ENCODE assay signal across 35 mouse cellular contexts in the genomic region with DNA sequence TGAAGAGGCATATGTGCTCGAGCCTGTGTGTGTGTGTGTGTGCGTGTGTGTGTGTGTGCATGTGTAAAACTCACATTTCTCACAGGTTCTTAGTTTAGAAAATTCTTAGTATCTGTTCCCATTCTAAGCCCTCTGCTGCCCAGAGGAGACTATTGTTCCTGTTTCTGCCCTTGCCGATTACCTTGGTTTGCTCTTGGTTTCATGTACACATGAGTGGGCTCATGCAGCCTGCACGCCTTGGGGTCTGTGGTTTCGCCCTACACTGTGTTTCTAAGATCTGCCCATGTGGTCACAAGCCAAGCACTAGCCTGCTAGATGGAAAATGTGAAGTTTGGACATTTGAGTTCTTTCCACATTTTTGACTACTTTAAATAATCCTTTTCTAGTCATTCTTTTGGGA. TPM values are rescaled to one million over a fixed set of nuclear protein-coding genes. Genes with fewer than 3 reads are reported as not detected.
DNase-seq lines count a peak whose midpoint lies in the region; ATAC-seq and TF ChIP-seq lines count a peak whose summit lies in the region.
"Had no signal": no experiment of that assay in that cellular context is flagged by ENCODE, and none has a peak within 500 bp of the region (broad histone marks: within the 10 kb centered on the region; RNA-seq: fewer than 3 reads in every experiment).

No protein-coding gene starts in this region.

- WGBS in midbrain, embryonic 11.5 days, result 86% methylated on average over 5 of the region's 5 CpGs
- 93% methylated on average over 5 of the region's 5 CpGs for WGBS in midbrain, embryonic 16.5 days
- WGBS in lung, adult 2 months, result 79% methylated on average over 5 of the region's 5 CpGs

- no peaks in the 10 kb centered on the region for H3K4me1 ChIP-seq in midbrain, embryonic 11.5 days (ENCODE audit: control insufficient read depth, insufficient read depth, low read length)
- no peaks in the 10 kb centered on the region for H3K4me1 ChIP-seq in midbrain, embryonic 16.5 days (ENCODE audit: control insufficient read depth, insufficient read depth, low read length)
- 0 out of 2 replicates have a peak, but pooled peaks cover 2% of the 10 kb centered on the region for H3K4me1 ChIP-seq in lung, adult 2 months (ENCODE audit: control insufficient read depth, insufficient read depth, low read length)
- H3K4me1 ChIP-seq: forebrain, embryonic 10.5 days had no signal

- TF ChIP-seq POLR2A in lung, adult 2 months (IDR thresholded peaks at IDR 0.05; ENCODE audit: borderline replicate concordance, extremely low read depth, low read depth, low read length), result no peak

- no peak overlapping the region for H3K4me3 ChIP-seq in midbrain, embryonic 11.5 days (ENCODE audit: low read depth, low read length)
- H3K4me3 ChIP-seq in midbrain, embryonic 16.5 days (ENCODE audit: low read depth, low read length), result no peak overlapping the region
- H3K4me3 ChIP-seq in lung, adult 2 months (replicated peaks; ENCODE audit: extremely low read depth, low read depth, low read length), result no peak overlapping the region
- H3K4me3 ChIP-seq: forebrain, embryonic 10.5 days had no signal

- no peaks in the 10 kb centered on the region for H3K9me3 ChIP-seq in midbrain, embryonic 11.5 days (ENCODE audit: control insufficient read depth, low read length)
- H3K9me3 ChIP-seq in midbrain, embryonic 16.5 days (replicated peaks; ENCODE audit: control insufficient read depth, low read length, poor library complexity, severe bottlenecking), result no peaks in the 10 kb centered on the region
- H3K9me3 ChIP-seq: forebrain, embryonic 10.5 days had no signal

- no peak for ATAC-seq in midbrain, embryonic 11.5 days (ENCODE audit: low FRiP score)
- ATAC-seq in midbrain, embryonic 16.5 days, result no peak
- peak; percentile 96 for ATAC-seq in granulocyte monocyte progenitor cell, adult 5-6 weeks (replicated peaks; ENCODE audit: poor library complexity, severe bottlenecking)
- peak; percentile 96 for ATAC-seq in megakaryocyte progenitor cell, adult 5-6 weeks (replicated peaks; ENCODE audit: poor library complexity)
- ATAC-seq: forebrain, embryonic 14.5 days; forebrain, postnatal 0 days; hindbrain, postnatal 0 days; inflammation-experienced regulatory T-cells, adult 6 months; intestine, postnatal 0 days; Patski had no signal

- H3K27ac ChIP-seq in midbrain, embryonic 11.5 days (ENCODE audit: low read depth, low read length), result no peak overlapping the region
- no peak overlapping the region for H3K27ac ChIP-seq in midbrain, embryonic 16.5 days (ENCODE audit: low read length)
- H3K27ac ChIP-seq: forebrain, embryonic 10.5 days; hindbrain, embryonic 14.5 days; hindbrain, postnatal 0 days had no signal

- no peak overlapping the region for H3K9ac ChIP-seq in midbrain, embryonic 11.5 days (ENCODE audit: low read length)
- H3K9ac ChIP-seq in midbrain, embryonic 16.5 days (ENCODE audit: low read depth, low read length), result no peak overlapping the region
- H3K9ac ChIP-seq: forebrain, postnatal 0 days; hindbrain, embryonic 14.5 days had no signal

- no peaks in the 10 kb centered on the region for H3K27me3 ChIP-seq in midbrain, embryonic 11.5 days (ENCODE audit: control insufficient read depth, insufficient read depth, low read length)
- H3K27me3 ChIP-seq in midbrain, embryonic 16.5 days (ENCODE audit: control insufficient read depth, insufficient read depth, low read depth, low read length), result no peaks in the 10 kb centered on the region
- H3K27me3 ChIP-seq: Patski had no signal

- TF ChIP-seq CTCF in lung, adult 2 months (IDR thresholded peaks at IDR 0.05; ENCODE audit: insufficient read depth, low read length), result no peak

- DNase-seq in midbrain, embryonic 11.5 days (ENCODE audit: low spot score, missing footprints), result peak; percentile 44
- DNase-seq in B cell, adult 2 months, result peak; percentile 8 to 20
- no peak for DNase-seq in adrenal gland, adult (ENCODE audit: inconsistent age in 2 of 2, low spot score in 1 of 2)
- no peak for DNase-seq in lung, adult 2 months
- DNase-seq in adrenal gland, adult 8-10 months, result no peak
- DNase-seq: adrenal gland, adult 2 months; adrenal gland, postnatal 25 days; cerebellum, adult 11-12 months; cerebellum, adult 8-10 months; cerebellum, postnatal 10 days; cerebellum, postnatal 36 days; forebrain, postnatal 0 days; gastrocnemius, postnatal 25 days; heart, postnatal 36 days had no signal

- no peak overlapping the region for H3K4me2 ChIP-seq in midbrain, embryonic 11.5 days
- no peak overlapping the region for H3K4me2 ChIP-seq in midbrain, embryonic 16.5 days (ENCODE audit: low read length)
- H3K4me2 ChIP-seq: heart, embryonic 11.5 days; hindbrain, embryonic 14.5 days had no signal

- H3K36me3 ChIP-seq in midbrain, embryonic 11.5 days (ENCODE audit: control insufficient read depth, insufficient read depth, low read length), result no peaks in the 10 kb centered on the region
- H3K36me3 ChIP-seq in midbrain, embryonic 16.5 days (ENCODE audit: control insufficient read depth, insufficient read depth, low read length), result no peaks in the 10 kb centered on the region
- H3K36me3 ChIP-seq: forebrain, embryonic 10.5 days; G1E had no signal

RNA-seq across cellular contexts. Expression of gene Tnfsf15, which starts 33.0 kb away (rescaled TPM):
- 0.07 TPM in 1 of 2 replicates, not detected in the other for polyA plus RNA-seq in midbrain, embryonic 11.5 days (2014; fragmentation: Nextera tagmentation; extraction: Ambion mirVana)
- not detected in 2 replicates for polyA plus RNA-seq in midbrain, embryonic 16.5 days (2015; fragmentation: Nextera tagmentation; extraction: Ambion mirVana)
- total RNA-seq in granulocyte monocyte progenitor cell, adult 5-6 weeks (2014; fragmentation: Nextera tagmentation), result 0.26 and 1.2 TPM in 2 replicates
- 0.88 TPM in 1 of 2 replicates, not detected in the other for total RNA-seq in granulocyte monocyte progenitor cell, adult 5-6 weeks (2017)
- 0.32 TPM in 1 of 2 replicates, not detected in the other for total RNA-seq in megakaryocyte progenitor cell, adult 5-6 weeks (2015)
- total RNA-seq in megakaryocyte progenitor cell, adult 5-6 weeks (2017), result 0.21 and 0.78 TPM in 2 replicates
- polyA plus RNA-seq in lung, adult 2 months (2012; rRNA removed), result 0.56 and 0.57 TPM in 2 replicates
- under 1 TPM; 0.34 to 0.83 (median 0.36) TPM for total RNA-seq in adrenal gland, adult 8-10 months (2022)
- total RNA-seq: forebrain, postnatal 0 days; heart, adult 8-10 months; heart, postnatal 36 days had no signal
- polyA plus RNA-seq: adrenal gland, adult 2 months; forebrain, embryonic 10.5 days; forebrain, embryonic 14.5 days; forebrain, postnatal 0 days; G1E; heart, embryonic 14.5 days; hindbrain, embryonic 14.5 days had no signal

RNA-seq across cellular contexts. Expression of gene Gm11214, which starts 48.7 kb away (rescaled TPM):
- not detected in 2 replicates for polyA plus RNA-seq in midbrain, embryonic 11.5 days (2014; fragmentation: Nextera tagmentation; extraction: Ambion mirVana)
- polyA plus RNA-seq in midbrain, embryonic 16.5 days (2015; fragmentation: Nextera tagmentation; extraction: Ambion mirVana), result not detected in 2 replicates
- not detected in 2 replicates for total RNA-seq in granulocyte monocyte progenitor cell, adult 5-6 weeks (2014; fragmentation: Nextera tagmentation)
- total RNA-seq in granulocyte monocyte progenitor cell, adult 5-6 weeks (2017), result not detected in 2 replicates
- not detected in 2 replicates for total RNA-seq in megakaryocyte progenitor cell, adult 5-6 weeks (2015)
- not detected in 2 replicates for total RNA-seq in megakaryocyte progenitor cell, adult 5-6 weeks (2017)
- not detected in 2 replicates for polyA plus RNA-seq in lung, adult 2 months (2012; rRNA removed)
- total RNA-seq in adrenal gland, adult 8-10 months (2022), result not detected
- total RNA-seq: adrenal gland, adult 2 months; adrenal gland, postnatal 25 days; forebrain, postnatal 0 days; G1E; gastrocnemius, adult 8-10 months; gastrocnemius, postnatal 25 days; heart, adult 8-10 months; heart, postnatal 36 days; hindbrain, postnatal 0 days had no signal
- polyA plus RNA-seq: adrenal gland, adult 2 months; brain, embryonic 14.5 days; embryonic facial prominence, embryonic 11.5 days; embryonic facial prominence, embryonic 14.5 days; forebrain, embryonic 10.5 days; forebrain, embryonic 14.5 days; forebrain, postnatal 0 days; G1E; gonadal fat pad, adult 2 months; heart, embryonic 11.5 days; heart, embryonic 14.5 days; heart, postnatal 0 days; hindbrain, embryonic 11.5 days; hindbrain, embryonic 14.5 days; hindbrain, postnatal 0 days; inflammation-experienced regulatory T-cells, adult 6 months; intestine, postnatal 0 days; Patski had no signal

Comparison
In these comparisons a context has a peak if more than half of its experiments do, and no peak if none do; other contexts are left out.
1. ATAC-seq: peak in granulocyte monocyte progenitor cell, adult 5-6 weeks (single experiment) and megakaryocyte progenitor cell, adult 5-6 weeks (single experiment); none in midbrain, embryonic 11.5 days (single experiment) and midbrain, embryonic 16.5 days (single experiment).
2. DNase-seq: peak in midbrain, embryonic 11.5 days (single experiment) and B cell, adult 2 months (2 of 2); none in adrenal gland, adult (0 of 2), lung, adult 2 months (single experiment) and adrenal gland, adult 8-10 months (single experiment).